Mouse (Mus musculus) midbrain, embryonic 16.5 days (tissue): Measurements from ENCODE around the gene H2-T24. TPM values are rescaled to one million over a fixed set of nuclear protein-coding genes. Genes with fewer than 3 reads are reported as not detected.
A peak's percentile ranks its signal among the peaks of the same experiment; 100 is the strongest.
"Not testable (repeated sequence)": the region's sequence is repeated elsewhere in the genome, so short reads cannot be mapped to it uniquely, and the experiment has no call there.

Source experiments
- ATAC-seq: fragments of 200-750 bp; cut with Nextera tagmentation; 2 replicates; pipeline ENCODE4 v1.8.0; 2017; ENCODE audit warnings: moderate TSS enrichment
- H3K27ac ChIP-seq: fragments of 300-500 bp; sonication (generic); 2 replicates; pipeline ENCODE4 v1.5.1; 2014; ENCODE audit warnings: mild to moderate bottlenecking, low read length, mixed read lengths
- H3K27me3 ChIP-seq: fragments of 300-500 bp; sonication (generic); 2 replicates; pipeline ENCODE4 v1.6.1; 2014; ENCODE audit warnings: low read depth, low read length, mixed read lengths; ENCODE audit not compliant: control insufficient read depth, insufficient read depth
- H3K36me3 ChIP-seq: fragments of 300-500 bp; sonication (generic); 2 replicates; pipeline ENCODE4 v1.6.1; 2014; ENCODE audit warnings: mild to moderate bottlenecking, low read length, moderate library complexity, mixed read lengths; ENCODE audit not compliant: control insufficient read depth, insufficient read depth
- H3K4me1 ChIP-seq: fragments of 300-500 bp; sonication (generic); 2 replicates; pipeline ENCODE4 v1.6.1; 2014; ENCODE audit warnings: mild to moderate bottlenecking, low read length, mixed read lengths; ENCODE audit not compliant: control insufficient read depth, insufficient read depth
- H3K4me2 ChIP-seq: fragments of 300-500 bp; sonication (generic); 2 replicates; pipeline ENCODE4 v1.6.1; 2014; ENCODE audit warnings: mild to moderate bottlenecking, low read length, mixed read lengths
- H3K4me3 ChIP-seq: fragments of 300-500 bp; sonication (generic); 2 replicates; pipeline ENCODE4 v1.5.1; 2014; ENCODE audit warnings: low read depth, mild to moderate bottlenecking, low read length, moderate library complexity, mixed read lengths
- H3K9ac ChIP-seq: fragments of 300-500 bp; sonication (generic); 2 replicates; pipeline ENCODE4 v1.6.1; 2014; ENCODE audit warnings: low read depth, low read length, mixed read lengths
- H3K9me3 ChIP-seq: fragments of 300-500 bp; sonication (generic); replicated peaks from 2 replicates; pipeline ENCODE4 v1.6.1; 2014; ENCODE audit warnings: mild to moderate bottlenecking, low read length, mixed read lengths; ENCODE audit not compliant: control insufficient read depth, poor library complexity, severe bottlenecking
- WGBS: fragments of 180-500 bp; shearing (Covaris S2); extraction: QIAGEN DNeasy Blood & Tissue Kit; methylation state at CpG from one replicate; pipeline ENCODE4 v1.1.7; 2014; 5-methylcytosine and 5-hydroxymethylcytosine counted together
- polyA plus RNA-seq: library from polyadenylated mRNA; unstranded; fragments of >200 nt; fragmentation: Nextera tagmentation; extraction: Ambion mirVana; gene quantifications from 2 replicates; pipeline ENCODE4 v1.2.1, GENCODE M21; 2015

The H2-T24 gene
- polyA plus RNA-seq, 1 experiment from 2014 or later = 8.8 TPM

DNA sequence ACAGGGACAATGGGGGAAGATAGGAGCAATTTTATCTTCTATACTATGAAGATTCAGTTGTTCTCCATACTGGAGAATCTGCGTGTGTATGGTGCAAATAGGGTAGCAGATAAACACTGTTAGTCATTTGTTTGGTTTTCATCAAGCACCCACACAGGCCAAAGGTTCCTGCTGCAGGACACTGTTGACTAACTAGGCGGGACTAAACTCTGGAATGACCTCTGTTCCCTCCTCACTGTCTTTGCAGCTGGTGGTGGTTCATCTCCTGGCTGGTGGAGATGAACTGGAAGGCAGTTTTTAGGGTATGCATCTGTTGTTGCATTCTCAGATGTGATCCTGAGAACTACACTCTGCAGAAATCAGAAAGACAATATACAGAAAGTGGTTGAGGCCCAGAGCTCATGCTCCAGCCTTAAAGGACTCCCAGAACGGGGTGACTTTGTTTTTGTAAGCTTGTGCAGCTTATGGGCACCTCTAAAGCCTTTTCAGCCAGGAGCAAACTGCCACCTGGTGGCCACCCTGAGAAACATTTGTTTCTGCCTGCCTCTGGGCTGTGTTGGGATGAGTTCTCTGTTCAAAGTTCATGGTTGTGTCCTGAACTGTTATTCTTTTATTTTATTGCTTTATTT, 14.8 kb upstream of the H2-T24 start:
- not testable (repeated sequence) for H3K27ac ChIP-seq, H3K9ac ChIP-seq, H3K9me3 ChIP-seq, H3K4me2 ChIP-seq, H3K27me3 ChIP-seq, H3K4me3 ChIP-seq, H3K36me3 ChIP-seq, ATAC-seq, H3K4me1 ChIP-seq
- 36% methylated on average over 3 of the region's 3 CpGs for WGBS

DNA sequence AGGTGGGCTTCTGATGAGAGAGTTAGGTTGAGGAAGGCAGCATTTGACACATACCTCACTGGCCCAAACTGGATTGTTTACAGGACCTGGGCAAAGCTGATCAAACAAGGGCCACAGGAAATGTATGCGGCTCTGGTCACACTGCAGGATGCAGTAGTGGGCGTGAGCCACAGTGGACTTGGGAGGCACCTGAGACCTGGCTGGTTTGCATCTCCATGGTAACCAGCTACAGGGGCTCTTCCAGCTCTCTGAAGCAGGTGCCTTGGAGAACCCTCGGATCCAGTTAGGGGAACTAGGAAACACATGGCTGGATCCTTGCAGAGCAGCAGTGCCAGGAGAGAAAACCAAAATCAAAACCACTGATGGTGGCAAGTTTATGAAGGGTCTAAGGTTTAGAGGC, 14.2 kb upstream of the H2-T24 start:
- H3K27ac ChIP-seq, H3K9me3 ChIP-seq, H3K36me3 ChIP-seq, H3K4me3 ChIP-seq, H3K9ac ChIP-seq, ATAC-seq, H3K27me3 ChIP-seq, H3K4me2 ChIP-seq, H3K4me1 ChIP-seq: not testable (repeated sequence)
- WGBS = 61% methylated on average over 3 of the region's 3 CpGs

DNA sequence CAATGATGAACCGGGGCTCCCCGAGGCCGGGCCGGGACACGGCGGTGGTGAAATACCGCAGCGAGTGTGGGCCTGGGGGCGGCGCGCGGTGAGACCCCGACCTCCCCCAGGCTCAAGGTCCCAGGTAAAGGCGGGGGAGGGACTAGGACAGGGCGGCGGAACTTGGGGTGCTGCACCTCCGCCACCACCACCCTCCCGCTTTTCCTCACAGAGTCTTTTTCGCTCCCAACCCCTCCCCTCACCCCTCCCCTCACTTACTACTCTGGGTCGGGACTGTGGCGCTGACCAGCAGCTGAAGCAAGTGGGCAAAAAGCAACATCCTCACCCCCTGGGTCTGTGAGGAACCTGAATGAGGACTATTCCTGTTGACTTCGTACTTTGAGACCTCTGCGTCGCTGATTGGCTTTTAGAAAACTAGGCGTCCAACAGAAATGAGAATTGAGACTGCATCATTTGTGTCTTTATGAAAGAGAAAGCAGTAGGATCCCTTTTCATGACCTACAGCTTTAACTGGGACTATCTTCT, 12.1 kb upstream of the H2-T24 start, which contains the start of gene H2-T23:
Gene H2-T23 (minus strand): TSS at position 505 of the 525 bp plus-strand sequence.
- H3K4me3 ChIP-seq = peak within 1 kb of the TSS; percentile 44
- peak within 1 kb of the TSS; percentile 60 for H3K9ac ChIP-seq
- not testable (repeated sequence) for H3K4me1 ChIP-seq, H3K27me3 ChIP-seq, H3K27ac ChIP-seq, H3K36me3 ChIP-seq, H3K9me3 ChIP-seq
- peak within 1 kb of the TSS; percentile 75 for H3K4me2 ChIP-seq
- 0 out of 2 replicates have a peak, but pooled peaks have one; percentile 18 for ATAC-seq
- under 1% methylated on average over 21 of the region's 25 CpGs for WGBS

DNA sequence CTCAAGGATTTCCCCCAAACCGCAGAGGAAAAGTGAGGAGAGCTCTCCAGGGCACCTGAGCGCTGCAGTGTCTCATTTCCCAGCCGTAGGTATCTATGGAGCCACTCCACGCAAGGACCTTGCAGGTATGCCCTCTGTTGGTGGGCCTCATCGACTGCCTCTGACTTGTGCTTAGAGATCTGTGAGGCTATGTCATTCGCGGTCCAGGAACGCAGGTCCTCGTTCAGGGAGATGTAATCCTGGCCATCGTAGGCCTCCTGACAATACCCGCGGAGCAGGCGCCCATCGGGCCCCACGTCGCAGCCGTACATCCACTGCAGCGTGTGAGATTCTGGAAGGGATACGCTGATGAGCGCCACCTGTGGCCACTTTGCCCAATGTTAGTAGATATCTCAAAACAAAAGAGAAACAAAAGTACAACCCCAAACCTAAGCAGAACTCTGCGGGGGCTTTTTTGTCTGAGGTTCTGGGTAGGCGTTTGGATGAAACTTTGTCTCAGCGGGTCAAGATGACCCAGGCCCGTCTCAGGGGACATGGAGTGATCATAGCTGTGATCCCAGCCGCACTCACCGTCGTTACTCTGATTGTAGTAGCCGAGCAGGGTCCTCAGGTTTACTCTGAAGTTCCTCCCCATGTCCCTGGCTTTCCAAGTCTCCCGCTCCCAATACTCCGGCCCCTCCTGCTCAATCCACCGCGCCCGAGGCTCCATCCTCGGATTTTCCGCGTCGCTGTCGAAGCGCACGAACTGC, 11.4 kb upstream of the H2-T24 start:
- 1% methylated on average over 40 of the region's 40 CpGs for WGBS
- H3K9me3 ChIP-seq = not testable (repeated sequence)

DNA sequence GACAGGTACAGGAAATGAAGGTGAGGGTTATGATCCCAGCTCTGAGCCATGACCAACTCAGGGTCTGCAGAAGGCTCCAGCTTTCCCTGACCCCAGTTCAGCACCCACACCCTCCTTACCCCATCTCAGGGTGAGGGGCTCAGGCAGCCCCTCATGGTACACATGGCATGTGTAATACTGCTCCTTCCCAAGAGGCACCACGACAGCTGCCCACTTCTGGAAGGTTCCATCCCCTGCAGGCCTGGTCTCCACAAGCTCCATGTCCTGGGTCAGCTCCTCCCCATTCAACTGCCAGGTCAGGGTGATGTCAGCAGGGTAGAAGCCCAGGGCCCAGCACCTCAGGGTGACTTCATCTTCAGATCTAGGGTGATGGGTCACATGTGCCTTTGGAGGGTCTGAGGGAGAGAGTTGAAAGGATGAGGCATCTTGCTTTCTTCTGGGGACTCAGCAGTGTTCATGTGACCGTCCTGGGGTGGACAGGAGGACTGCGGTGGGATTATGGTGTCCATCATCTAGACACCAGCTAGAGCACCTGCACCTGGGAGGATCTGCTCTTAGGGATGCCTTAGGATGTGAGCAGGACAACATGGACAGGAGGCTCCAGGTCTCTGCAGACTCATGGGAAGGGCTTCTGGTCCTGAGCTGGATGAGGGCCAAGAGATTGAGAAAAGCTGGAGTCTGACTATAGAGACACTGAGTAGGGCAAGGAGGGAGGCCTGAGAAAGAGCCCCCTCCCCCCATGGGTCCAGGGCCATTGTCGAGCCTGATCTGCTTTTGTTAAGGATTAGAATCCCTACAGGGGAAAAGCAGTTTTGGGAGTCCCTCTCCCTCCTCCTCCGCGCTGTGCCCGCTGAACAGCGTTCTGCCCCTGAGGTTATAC, 10.6 kb upstream of the H2-T24 start:
- H3K4me1 ChIP-seq, H3K36me3 ChIP-seq, H3K9me3 ChIP-seq, H3K27ac ChIP-seq, H3K27me3 ChIP-seq: not testable (repeated sequence)
- peak overlapping the region; percentile 44 for H3K4me3 ChIP-seq
- WGBS = 34% methylated on average over 8 of the region's 8 CpGs
- peak; percentile 43 for ATAC-seq
- peak overlapping the region; percentile 43; the same call in 1 of the 2 replicates for H3K9ac ChIP-seq
- peak overlapping the region; percentile 75 for H3K4me2 ChIP-seq

More for the DNA sequence above, 11.4 kb upstream of the H2-T24 start:
- H3K9ac ChIP-seq = peak overlapping the region; percentile 60
- H3K4me1 ChIP-seq, H3K36me3 ChIP-seq, H3K27me3 ChIP-seq, H3K27ac ChIP-seq: not testable (repeated sequence)
- peak overlapping the region; percentile 75 for H3K4me2 ChIP-seq
- peak overlapping the region; percentile 44 for H3K4me3 ChIP-seq
- ATAC-seq = peak; percentile 76

DNA sequence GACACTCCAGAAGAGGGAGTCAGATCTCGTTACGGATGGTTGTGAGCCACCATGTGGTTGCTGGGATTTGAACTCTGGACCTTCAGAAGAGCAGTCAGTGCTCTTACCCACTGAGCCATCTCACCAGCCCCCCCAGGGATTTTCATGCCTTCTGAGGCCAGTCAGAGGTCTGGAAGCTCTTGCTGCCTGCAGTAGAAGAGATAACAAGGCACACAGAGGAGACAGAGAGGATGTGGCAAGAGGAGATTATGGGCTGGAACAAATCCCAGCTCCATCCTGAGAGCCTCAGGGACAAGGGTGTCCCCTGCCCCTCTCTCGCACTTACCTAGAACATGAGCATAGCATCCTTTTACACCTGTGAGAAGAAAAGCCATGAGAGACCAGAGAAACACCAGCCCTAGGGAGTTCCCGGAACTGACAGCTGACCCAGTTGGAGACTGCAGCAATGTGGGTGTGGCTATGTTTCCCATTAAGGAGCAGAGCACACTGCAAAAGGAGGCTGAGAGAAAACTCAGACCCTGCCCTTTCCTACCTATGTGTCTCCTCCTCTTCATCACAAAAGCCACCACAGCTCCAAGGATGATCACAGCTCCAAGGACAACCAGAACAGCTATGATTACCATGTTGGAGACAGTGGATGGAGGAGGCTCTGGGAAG, 9.8 kb upstream of the H2-T24 start:
- H3K4me2 ChIP-seq, H3K9ac ChIP-seq, H3K4me3 ChIP-seq, H3K36me3 ChIP-seq, ATAC-seq, H3K27me3 ChIP-seq, H3K9me3 ChIP-seq, H3K27ac ChIP-seq, H3K4me1 ChIP-seq: not testable (repeated sequence)
- WGBS = 70% methylated on average over 2 of the region's 4 CpGs

DNA sequence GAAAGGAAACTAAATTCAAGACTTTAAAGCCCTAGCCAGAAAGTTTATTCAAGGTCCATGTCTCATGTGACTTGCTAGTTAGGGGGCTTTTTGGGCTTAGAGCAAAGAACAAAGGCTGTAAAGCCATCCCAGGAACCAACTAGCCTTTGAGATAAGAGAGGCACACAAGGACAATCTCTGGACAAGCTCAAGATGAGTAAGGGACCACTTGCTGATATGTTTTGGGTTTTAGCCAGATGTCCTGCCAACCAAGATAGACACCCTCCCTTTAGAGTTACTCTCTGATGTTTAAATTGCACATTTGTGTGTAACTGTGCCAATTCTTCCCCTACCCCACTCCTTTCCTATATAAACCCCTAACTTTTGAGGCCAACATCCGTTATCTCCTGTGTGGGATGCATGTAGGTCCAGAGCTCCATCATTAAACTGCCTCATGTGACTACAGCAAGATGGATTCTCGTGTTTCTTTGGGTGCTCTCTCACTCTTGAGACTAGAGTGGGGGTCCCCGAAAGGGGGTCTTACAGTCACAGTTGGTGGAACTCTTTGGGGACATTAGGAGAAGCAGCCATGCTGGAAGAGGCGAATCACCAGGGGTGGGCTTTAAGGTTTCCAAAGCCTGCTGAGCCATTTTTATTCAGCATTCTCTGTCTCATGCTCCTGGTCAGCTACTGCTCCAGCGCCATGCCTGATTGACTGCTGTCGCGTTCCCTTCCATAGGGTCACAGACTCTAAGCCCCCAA, 8.7 kb upstream of the H2-T24 start:
- Histone ChIP-seq H3K27me3 (no peaks in the 10 kb centered on the region), H3K9me3 (no peaks in the 10 kb centered on the region), H3K27ac (no peak overlapping the region), H3K4me3 (no peak overlapping the region), H3K4me1 (peaks cover 2% of the 10 kb centered on the region; the same call in 1 of the 2 replicates), H3K4me2 (no peak overlapping the region), H3K9ac (no peak overlapping the region), H3K36me3 (no peaks in the 10 kb centered on the region)
- WGBS = 61% methylated on average over 7 of the region's 7 CpGs
- ATAC-seq = no peak

GRCm38 (mm10) chr17:36027663-36028062, 7.3 kb upstream of the H2-T24 start:
- 92% methylated on average over 4 of the region's 4 CpGs for WGBS
- no peak for ATAC-seq
- Histone ChIP-seq H3K27ac (no peak overlapping the region), H3K9me3 (no peaks in the 10 kb centered on the region), H3K4me2 (no peak overlapping the region), H3K4me1 (peaks cover 2% of the 10 kb centered on the region; the same call in 1 of the 2 replicates), H3K4me3 (no peak overlapping the region), H3K9ac (no peak overlapping the region), H3K36me3 (no peaks in the 10 kb centered on the region), H3K27me3 (no peaks in the 10 kb centered on the region)
